Mouse (Mus musculus): ENCODE measurements around the gene Gm49661. TPM values are rescaled to one million over a fixed set of nuclear protein-coding genes. Genes with fewer than 3 reads are reported as not detected.

Gm49661 gene
- polyA plus RNA-seq, 1 experiment: not detected

DNA sequence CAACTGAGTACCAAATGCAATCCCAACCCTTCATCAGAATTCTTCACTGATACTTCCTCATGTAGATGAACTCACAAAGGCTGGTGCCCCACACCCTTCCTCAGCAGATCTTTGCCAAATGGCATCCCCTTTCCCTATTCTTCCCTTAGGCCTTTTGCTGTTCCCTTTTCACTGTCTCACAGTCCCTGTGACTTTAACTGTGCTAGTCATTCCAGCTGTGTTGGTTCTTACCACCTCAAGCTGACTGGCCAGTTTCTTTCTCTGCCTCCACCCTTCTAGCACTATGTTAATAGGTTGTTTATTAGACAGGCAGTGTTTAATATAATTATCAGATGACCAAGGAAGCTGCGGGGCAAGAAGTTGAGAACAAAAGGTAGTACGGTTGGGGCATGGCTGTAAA, 583 bp downstream of the Gm49661 start:
- H3K4me1 ChIP-seq (ENCODE audit: control insufficient read depth, insufficient read depth, low read length): peaks cover 12% of the 10 kb centered on the region
- no peak for TF ChIP-seq POLR2A (IDR thresholded peaks at IDR 0.05; ENCODE audit: borderline replicate concordance, control insufficient read depth, low read depth, low read length)
- TF ChIP-seq CTCF (IDR thresholded peaks at IDR 0.05; ENCODE audit: control insufficient read depth, insufficient read depth, low read length): no peak
- WGBS: 3% methylated on average over 2 of the region's 2 CpGs
- peak overlapping the region; percentile 86 for H3K27ac ChIP-seq (ENCODE audit: control insufficient read depth, insufficient read depth, low read depth, low read length, poor library complexity)
- peak overlapping the region; percentile 12 for H3K4me3 ChIP-seq (replicated peaks; ENCODE audit: control insufficient read depth, low read depth, low read length)

GRCm38 (mm10) chr8:84967532-84968304, 1.5 kb downstream of the Gm49661 start:
- Histone ChIP-seq H3K4me3 (replicated peaks; ENCODE audit: control insufficient read depth, low read depth, low read length) (no peak overlapping the region), H3K4me1 (ENCODE audit: control insufficient read depth, insufficient read depth, low read length) (peaks cover 12% of the 10 kb centered on the region), H3K27ac (ENCODE audit: control insufficient read depth, insufficient read depth, low read depth, low read length, poor library complexity) (no peak overlapping the region)
- TF ChIP-seq CTCF (IDR thresholded peaks at IDR 0.05; ENCODE audit: control insufficient read depth, insufficient read depth, low read length): no peak
- no peak for TF ChIP-seq POLR2A (IDR thresholded peaks at IDR 0.05; ENCODE audit: borderline replicate concordance, control insufficient read depth, low read depth, low read length)
- 87% methylated on average over 13 of the region's 13 CpGs for WGBS

DNA sequence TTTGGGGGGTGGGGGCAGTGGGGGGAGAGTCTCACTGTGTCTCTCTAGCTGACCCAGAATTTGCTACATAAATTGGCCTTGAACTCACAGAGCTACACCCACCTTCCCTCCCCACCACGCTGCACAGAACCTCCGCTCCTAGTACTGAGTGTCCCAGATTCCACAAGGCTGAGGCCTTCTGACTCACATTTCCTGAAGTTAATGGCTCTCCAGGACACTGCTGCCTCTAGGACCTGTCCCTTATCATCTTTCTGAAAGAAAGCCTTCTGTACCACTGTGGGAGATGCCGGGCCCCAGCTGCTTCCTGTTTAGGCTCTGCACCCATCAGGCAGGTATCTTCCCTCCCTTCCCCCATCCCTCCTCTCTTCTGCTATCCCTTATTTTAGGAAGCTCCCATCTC, 2.6 kb downstream of the Gm49661 start:
- Histone ChIP-seq H3K27ac (ENCODE audit: control insufficient read depth, insufficient read depth, low read depth, low read length, poor library complexity) (0 out of 2 replicates have a peak overlapping the region, but pooled peaks have one; percentile 17), H3K4me1 (ENCODE audit: control insufficient read depth, insufficient read depth, low read length) (peaks cover 12% of the 10 kb centered on the region)

DNA sequence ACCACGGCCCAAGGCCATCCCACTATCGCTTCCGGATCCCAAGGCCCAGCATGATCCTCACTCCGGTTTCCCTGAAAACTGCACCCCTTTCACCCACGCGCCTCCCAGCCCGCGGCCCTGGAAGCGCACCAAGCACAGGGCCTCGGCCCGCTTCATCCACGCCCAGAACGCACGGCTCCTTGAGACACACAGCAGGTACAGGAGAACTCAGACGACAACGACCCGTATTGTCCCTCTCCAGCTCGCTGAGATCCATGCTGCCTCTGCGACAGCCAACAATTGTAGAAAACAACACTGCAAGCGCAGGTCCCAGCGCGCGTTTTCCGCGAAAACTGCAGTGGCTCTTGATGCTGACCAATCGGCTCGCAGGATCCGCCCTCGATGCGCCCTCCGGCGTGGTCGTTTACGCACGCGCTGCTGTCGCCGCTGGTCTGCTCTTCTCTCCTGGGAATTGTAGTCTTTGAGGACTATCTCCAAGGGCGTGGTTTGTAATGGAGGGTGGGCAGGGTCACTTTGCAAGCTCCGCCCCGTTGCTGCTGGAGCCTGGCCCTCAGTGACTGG, 3.4 kb downstream of the Gm49661 start:
- H3K4me3 ChIP-seq (replicated peaks; ENCODE audit: control insufficient read depth, low read depth, low read length): peak overlapping the region; percentile 87
- peak overlapping the region; percentile 67 for H3K27ac ChIP-seq (ENCODE audit: control insufficient read depth, insufficient read depth, low read depth, low read length, poor library complexity)
- H3K4me1 ChIP-seq (ENCODE audit: control insufficient read depth, insufficient read depth, low read length): peaks cover 12% of the 10 kb centered on the region
- TF ChIP-seq POLR2A (IDR thresholded peaks at IDR 0.05; ENCODE audit: borderline replicate concordance, control insufficient read depth, low read depth, low read length) (peak; percentile 39; the same call in 1 of the 2 replicates), CTCF (IDR thresholded peaks at IDR 0.05; ENCODE audit: control insufficient read depth, insufficient read depth, low read length) (no peak)
- under 1% methylated on average over 41 of the region's 41 CpGs for WGBS

More for the DNA sequence above, 2.6 kb downstream of the Gm49661 start:
- 56% methylated on average over 3 of the region's 3 CpGs for WGBS
- H3K4me3 ChIP-seq (replicated peaks; ENCODE audit: control insufficient read depth, low read depth, low read length): no peak overlapping the region
- TF ChIP-seq CTCF (IDR thresholded peaks at IDR 0.05; ENCODE audit: control insufficient read depth, insufficient read depth, low read length) (no peak), POLR2A (IDR thresholded peaks at IDR 0.05; ENCODE audit: borderline replicate concordance, control insufficient read depth, low read depth, low read length) (no peak)

DNA sequence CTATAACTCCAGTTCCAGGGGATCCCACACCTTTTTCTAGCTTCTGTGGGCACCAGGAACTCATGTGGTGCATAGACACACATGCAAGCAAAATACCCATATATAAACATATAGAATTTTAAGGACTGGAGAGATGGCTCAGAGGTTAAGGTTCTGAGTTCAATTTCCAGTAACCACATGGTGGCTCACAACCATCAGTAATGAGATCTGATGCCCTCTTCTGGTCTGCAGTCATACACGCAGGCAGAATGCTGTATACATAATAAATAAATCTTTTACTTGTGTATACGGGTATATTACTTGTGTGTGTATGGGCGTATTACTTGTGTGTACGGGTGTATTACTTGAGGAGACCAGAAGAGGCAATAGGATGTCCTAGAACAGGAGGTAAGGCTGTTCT, 5.3 kb downstream of the Gm49661 start:
- no peak overlapping the region for H3K4me3 ChIP-seq (replicated peaks; ENCODE audit: control insufficient read depth, low read depth, low read length)
- TF ChIP-seq CTCF (IDR thresholded peaks at IDR 0.05; ENCODE audit: control insufficient read depth, insufficient read depth, low read length): no peak
- no peak for TF ChIP-seq POLR2A (IDR thresholded peaks at IDR 0.05; ENCODE audit: borderline replicate concordance, control insufficient read depth, low read depth, low read length)

DNA sequence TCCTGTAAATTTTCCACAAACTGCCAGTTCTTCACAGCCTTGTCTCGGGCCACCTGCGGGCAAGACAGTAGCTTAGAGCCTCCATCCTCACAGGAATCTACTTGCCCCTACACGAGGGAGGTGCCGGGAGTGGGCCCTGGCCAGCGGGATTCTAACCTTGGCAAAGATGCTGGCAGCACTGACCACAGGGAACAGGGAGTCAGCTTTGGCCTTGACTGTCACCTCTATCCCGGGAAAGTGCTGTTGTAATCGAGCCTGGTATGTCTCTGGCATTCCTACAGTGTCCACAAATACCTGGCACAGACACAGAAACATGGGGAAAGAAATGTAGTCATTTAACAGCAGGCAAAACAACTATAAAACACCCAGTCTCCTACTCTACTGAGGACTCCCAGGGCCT, 9.4 kb downstream of the Gm49661 start:
- TF ChIP-seq CTCF (IDR thresholded peaks at IDR 0.05; ENCODE audit: control insufficient read depth, insufficient read depth, low read length) (no peak), POLR2A (IDR thresholded peaks at IDR 0.05; ENCODE audit: borderline replicate concordance, control insufficient read depth, low read depth, low read length) (no peak)
- no peaks in the 10 kb centered on the region for H3K4me1 ChIP-seq (ENCODE audit: control insufficient read depth, insufficient read depth, low read length)
- H3K27ac ChIP-seq (ENCODE audit: control insufficient read depth, insufficient read depth, low read depth, low read length, poor library complexity): no peak overlapping the region
- no peak overlapping the region for H3K4me3 ChIP-seq (replicated peaks; ENCODE audit: control insufficient read depth, low read depth, low read length)
- 92% methylated on average over 7 of the region's 7 CpGs for WGBS

More for the DNA sequence above, 5.3 kb downstream of the Gm49661 start:
- WGBS: 72% methylated on average over 4 of the region's 4 CpGs
- Histone ChIP-seq H3K4me1 (ENCODE audit: control insufficient read depth, insufficient read depth, low read length) (peaks cover 10% of the 10 kb centered on the region), H3K27ac (ENCODE audit: control insufficient read depth, insufficient read depth, low read depth, low read length, poor library complexity) (no peak overlapping the region)

DNA sequence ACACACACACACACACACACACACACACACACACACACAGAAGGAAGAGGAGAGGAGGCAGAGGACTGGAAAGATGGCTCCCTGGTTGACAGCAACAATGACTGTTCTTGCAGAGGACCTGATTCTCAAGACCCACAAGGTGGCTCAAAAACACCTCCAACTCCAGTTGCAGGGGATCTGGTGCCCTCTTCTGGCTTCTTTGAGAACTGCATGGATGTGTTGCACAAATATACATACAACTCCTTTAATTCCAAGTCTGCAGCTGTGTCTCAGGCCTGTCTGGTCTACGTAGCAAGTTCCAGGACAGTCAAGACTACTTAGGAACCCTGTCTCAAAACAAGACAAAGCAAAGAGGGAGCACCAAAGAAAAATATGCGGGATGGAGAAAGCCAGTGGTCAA, 12.5 kb downstream of the Gm49661 start:
- Histone ChIP-seq H3K27ac (ENCODE audit: control insufficient read depth, insufficient read depth, low read depth, low read length, poor library complexity) (no peak overlapping the region), H3K4me3 (replicated peaks; ENCODE audit: control insufficient read depth, low read depth, low read length) (no peak overlapping the region), H3K4me1 (ENCODE audit: control insufficient read depth, insufficient read depth, low read length) (no peaks in the 10 kb centered on the region; the same call in 1 of the 2 replicates)
- 58% methylated on average over 2 of the region's 2 CpGs for WGBS
- TF ChIP-seq POLR2A (IDR thresholded peaks at IDR 0.05; ENCODE audit: borderline replicate concordance, control insufficient read depth, low read depth, low read length) (no peak), CTCF (IDR thresholded peaks at IDR 0.05; ENCODE audit: control insufficient read depth, insufficient read depth, low read length) (peak; percentile 67)

GRCm38 (mm10) chr8:84952612-84953255, 16.5 kb downstream of the Gm49661 start:
- WGBS: 7% methylated on average over 18 of the region's 18 CpGs
- no peak for TF ChIP-seq CTCF (IDR thresholded peaks at IDR 0.05; ENCODE audit: control insufficient read depth, insufficient read depth, low read length)
- no peak for TF ChIP-seq POLR2A (IDR thresholded peaks at IDR 0.05; ENCODE audit: borderline replicate concordance, control insufficient read depth, low read depth, low read length)
- Histone ChIP-seq H3K4me1 (ENCODE audit: control insufficient read depth, insufficient read depth, low read length) (no peaks in the 10 kb centered on the region; the same call in 1 of the 2 replicates), H3K4me3 (replicated peaks; ENCODE audit: control insufficient read depth, low read depth, low read length) (no peak overlapping the region), H3K27ac (ENCODE audit: control insufficient read depth, insufficient read depth, low read depth, low read length, poor library complexity) (no peak overlapping the region)
